Mouse (Mus musculus) stomach, embryonic 14.5 days (tissue): ENCODE measurements around the gene Gipc2. TPM values are rescaled to one million over a fixed set of nuclear protein-coding genes. Genes with fewer than 3 reads are reported as not detected.

Experiments
- ATAC-seq: fragments of 200-750 bp; cut with Nextera tagmentation; 2 replicates; pipeline ENCODE4 v1.8.0; 2017; ENCODE audit warnings: low read depth, moderate TSS enrichment; ENCODE audit not compliant: insufficient number of reproducible peaks, insufficient read depth, low FRiP score
- H3K27ac ChIP-seq: fragments of 300-500 bp; sonication (generic); 2 replicates; pipeline ENCODE4 v1.5.1; 2014; ENCODE audit warnings: mild to moderate bottlenecking, low read length, moderate library complexity, mixed read lengths
- H3K27me3 ChIP-seq: fragments of 300-500 bp; sonication (generic); 2 replicates; pipeline ENCODE4 v1.6.1; 2014; ENCODE audit warnings: low read length, control low read depth, mixed read lengths; ENCODE audit not compliant: control insufficient read depth, insufficient read depth
- H3K36me3 ChIP-seq: fragments of 300-500 bp; sonication (generic); 2 replicates; pipeline ENCODE4 v1.6.1; 2014; ENCODE audit warnings: mild to moderate bottlenecking, control low read depth, low read length, moderate library complexity, mixed read lengths; ENCODE audit not compliant: control insufficient read depth, insufficient read depth
- H3K4me1 ChIP-seq: fragments of 300-500 bp; sonication (generic); 2 replicates; pipeline ENCODE4 v1.6.1; 2014; ENCODE audit warnings: low read length, control low read depth, mixed read lengths; ENCODE audit not compliant: control insufficient read depth, insufficient read depth
- H3K4me2 ChIP-seq: fragments of 300-500 bp; sonication (generic); replicated peaks from 2 replicates; pipeline ENCODE4 v1.6.1; 2014; ENCODE audit warnings: low read depth, low read length, control low read depth
- H3K4me3 ChIP-seq: fragments of 300-500 bp; sonication (generic); 2 replicates; pipeline ENCODE4 v1.5.1; 2014; ENCODE audit warnings: low read depth, low read length, control low read depth
- H3K9ac ChIP-seq: fragments of 300-500 bp; sonication (generic); replicated peaks from 2 replicates; pipeline ENCODE4 v1.6.1; 2014; ENCODE audit warnings: low read depth, mild to moderate bottlenecking, control low read depth, low read length, moderate library complexity, mixed read lengths
- H3K9me3 ChIP-seq: fragments of 300-500 bp; sonication (generic); 2 replicates; pipeline ENCODE4 v1.6.1; 2016; ENCODE audit warnings: low read depth, low read length, control low read depth; ENCODE audit not compliant: control insufficient read depth
- WGBS: fragments of 180-500 bp; shearing (Covaris S2); extraction: QIAGEN DNeasy Blood & Tissue Kit; methylation state at CpG from one replicate; pipeline ENCODE4 v1.1.7; 2014; 5-methylcytosine and 5-hydroxymethylcytosine counted together
- polyA plus RNA-seq: library from polyadenylated mRNA; unstranded; fragments of >200 nt; fragmentation: Nextera tagmentation; extraction: Ambion mirVana; gene quantifications from 2 replicates; pipeline ENCODE4 v1.2.1, GENCODE M21; 2014

Gene Gipc2
- polyA plus RNA-seq, 1 experiment from 2014 or later = 43.8 TPM

DNA sequence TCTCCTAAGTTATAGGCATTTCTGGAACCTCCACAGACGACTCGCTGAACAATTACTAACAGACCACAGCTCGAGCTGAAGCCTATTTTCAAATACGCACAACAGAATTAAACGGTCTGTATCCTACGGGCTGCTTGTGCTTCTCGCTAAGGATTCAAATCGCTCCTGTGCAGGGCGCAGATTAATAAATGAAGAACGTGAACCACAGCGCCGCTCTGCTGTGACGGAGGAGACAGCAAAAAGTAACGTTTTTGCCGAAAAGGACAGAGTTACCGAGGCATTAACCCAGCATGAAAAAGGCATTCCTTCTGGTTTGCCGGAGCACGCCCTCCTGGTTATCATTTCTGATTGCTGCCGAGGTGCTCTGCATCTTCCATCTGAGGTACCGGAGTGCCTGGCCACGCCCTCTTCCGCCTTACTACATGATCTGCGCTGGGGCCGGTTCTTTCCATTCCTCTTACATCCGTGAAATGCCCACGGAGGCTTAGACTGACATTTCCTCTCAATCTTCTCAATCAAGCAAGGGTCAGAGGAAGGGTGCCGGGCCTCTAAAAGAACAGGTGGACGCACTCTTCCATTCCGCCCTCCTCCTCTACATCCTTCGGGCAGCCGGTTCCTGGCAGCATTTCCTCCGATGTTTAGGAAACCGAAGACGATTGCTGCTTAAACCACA is 73.5 kb downstream of the Gipc2 start:
- ATAC-seq = no peak
- 46% methylated on average over 34 of the region's 34 CpGs for WGBS
- Histone ChIP-seq H3K27me3 (no peaks in the 10 kb centered on the region), H3K9ac (no peak overlapping the region), H3K4me2 (peak overlapping the region; percentile 12), H3K27ac (no peak overlapping the region), H3K36me3 (no peaks in the 10 kb centered on the region), H3K4me1 (no peaks in the 10 kb centered on the region), H3K4me3 (peak overlapping the region; percentile 12), H3K9me3 (no peaks in the 10 kb centered on the region)

DNA sequence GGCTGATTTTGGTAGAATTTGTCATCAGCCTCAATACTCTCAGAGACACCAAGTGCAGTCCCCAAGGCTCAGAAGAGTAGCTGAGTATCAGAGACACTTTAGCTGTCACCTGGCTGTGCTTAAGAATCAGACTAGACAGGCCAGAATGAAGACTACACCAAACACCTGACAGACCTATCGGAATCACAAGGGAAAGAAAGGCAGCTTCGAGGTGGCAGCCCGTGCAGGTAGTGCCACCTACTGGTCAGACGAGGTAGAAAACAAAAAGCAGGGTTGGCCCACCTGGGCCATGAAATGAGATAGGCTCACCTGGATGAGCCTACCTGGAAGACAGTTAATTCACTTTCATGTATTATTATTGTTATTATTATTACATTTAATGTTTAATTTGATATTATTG is 76.9 kb downstream of the Gipc2 start:
- Histone ChIP-seq H3K9me3 (no peaks in the 10 kb centered on the region), H3K36me3 (no peaks in the 10 kb centered on the region), H3K4me1 (no peaks in the 10 kb centered on the region), H3K4me3 (no peak overlapping the region), H3K27ac (no peak overlapping the region), H3K9ac (no peak overlapping the region), H3K4me2 (no peak overlapping the region), H3K27me3 (no peaks in the 10 kb centered on the region)
- ATAC-seq = 0 out of 2 replicates have a peak, but pooled peaks have one; percentile 50
- WGBS = 4% methylated on average over 4 of the region's 4 CpGs

DNA sequence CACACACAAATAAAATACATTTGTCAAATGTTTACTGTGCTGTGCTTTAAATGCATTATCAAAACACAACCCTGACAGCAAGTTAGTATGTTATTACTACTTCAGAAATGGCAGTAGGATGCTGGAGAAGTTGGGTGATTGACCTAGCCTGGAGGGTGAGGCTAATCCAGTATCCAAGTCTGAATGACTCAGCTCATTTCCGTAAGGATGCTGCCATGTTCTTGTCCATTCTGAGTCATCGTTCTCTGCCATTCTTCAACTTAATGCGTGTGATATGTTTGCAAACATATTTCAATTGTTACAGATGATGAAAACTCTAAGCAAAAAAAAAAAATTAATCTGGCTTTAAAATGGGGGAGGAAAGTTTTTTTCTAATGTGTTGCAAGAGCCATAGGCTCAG is 84.6 kb downstream of the Gipc2 start:
- H3K9ac ChIP-seq = no peak overlapping the region
- WGBS = 86% methylated on average over 3 of the region's 3 CpGs
- no peaks in the 10 kb centered on the region for H3K27me3 ChIP-seq
- no peak overlapping the region for H3K4me2 ChIP-seq
- no peaks in the 10 kb centered on the region for H3K36me3 ChIP-seq
- H3K4me3 ChIP-seq = no peak overlapping the region
- H3K4me1 ChIP-seq = no peaks in the 10 kb centered on the region
- no peak overlapping the region for H3K27ac ChIP-seq
- H3K9me3 ChIP-seq = no peaks in the 10 kb centered on the region
- no peak for ATAC-seq

DNA sequence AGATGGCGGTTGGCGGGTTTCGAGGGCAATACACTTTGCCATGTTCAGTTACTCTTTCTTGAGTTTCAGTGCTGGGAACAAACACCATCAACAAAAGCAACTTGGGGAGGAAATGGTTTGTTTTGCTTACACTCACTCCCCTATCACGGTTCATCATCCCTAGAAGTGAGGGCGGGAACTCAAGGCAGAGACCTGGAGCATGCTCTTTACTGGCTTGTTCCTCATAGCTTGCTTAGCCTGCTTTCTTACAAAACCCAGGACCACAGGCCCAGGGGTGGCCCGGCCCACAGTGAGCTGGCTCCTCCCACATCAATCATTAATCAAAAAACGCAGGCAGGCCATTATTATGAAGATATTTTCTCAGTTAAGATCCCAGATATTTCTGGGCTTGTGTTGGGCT is 89.9 kb downstream of the Gipc2 start:
- H3K27ac ChIP-seq = no peak overlapping the region
- no peak for ATAC-seq
- WGBS = 75% methylated on average over 7 of the region's 7 CpGs

DNA sequence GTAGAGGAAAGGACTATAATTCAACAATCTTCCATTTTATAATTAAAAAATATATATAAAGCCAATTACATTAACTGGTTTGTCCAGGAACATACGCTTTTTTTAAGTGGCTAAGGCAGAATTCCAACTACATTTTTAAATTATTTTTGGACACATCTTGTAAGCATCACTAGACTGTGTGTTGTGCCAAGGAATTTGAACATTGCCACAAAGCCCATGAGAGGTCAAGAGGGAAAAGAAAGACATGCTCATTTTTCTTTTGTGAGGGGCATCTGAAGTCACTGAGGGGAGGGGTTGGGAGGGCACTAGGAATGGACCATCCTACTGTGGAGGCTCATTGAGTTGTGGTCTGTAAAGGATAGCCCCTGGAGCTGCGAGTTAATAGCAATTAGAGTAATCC is 97.0 kb downstream of the Gipc2 start:
- Histone ChIP-seq H3K9me3 (no peaks in the 10 kb centered on the region), H3K4me2 (no peak overlapping the region), H3K4me3 (no peak overlapping the region), H3K36me3 (no peaks in the 10 kb centered on the region), H3K27me3 (no peaks in the 10 kb centered on the region), H3K27ac (no peak overlapping the region), H3K4me1 (no peaks in the 10 kb centered on the region), H3K9ac (no peak overlapping the region)
- no peak for ATAC-seq
- WGBS = 76% methylated on average over 2 of the region's 2 CpGs

More for the DNA sequence above, 89.9 kb downstream of the Gipc2 start:
- Histone ChIP-seq H3K4me2 (no peak overlapping the region), H3K27me3 (no peaks in the 10 kb centered on the region), H3K9me3 (no peaks in the 10 kb centered on the region), H3K36me3 (no peaks in the 10 kb centered on the region), H3K4me3 (no peak overlapping the region), H3K4me1 (peaks cover 9% of the 10 kb centered on the region; the same call in 1 of the 2 replicates), H3K9ac (no peak overlapping the region)

DNA sequence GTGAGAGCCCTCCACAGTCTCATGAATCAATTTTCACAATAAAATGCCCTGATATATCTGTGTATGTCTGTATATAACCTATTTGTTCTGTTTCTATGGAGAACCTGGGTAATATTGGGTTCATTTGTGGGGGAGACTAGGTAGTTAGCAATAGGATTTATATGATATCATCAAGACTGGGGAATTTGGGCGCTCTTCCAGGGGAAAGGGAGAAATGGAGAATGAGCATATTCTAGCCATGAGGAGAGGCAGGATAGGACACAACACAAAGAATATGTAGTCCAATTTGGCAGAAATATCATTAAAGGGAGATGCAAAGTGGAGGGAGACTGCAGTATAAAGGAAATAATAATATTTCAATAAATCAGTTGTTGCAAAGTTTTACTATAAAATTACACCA is 97.7 kb downstream of the Gipc2 start:
- H3K9me3 ChIP-seq = no peaks in the 10 kb centered on the region
- 91% methylated on average over 1 of the region's 1 CpGs for WGBS
- H3K27me3 ChIP-seq = no peaks in the 10 kb centered on the region
- H3K4me3 ChIP-seq = no peak overlapping the region
- no peak overlapping the region for H3K4me2 ChIP-seq
- H3K4me1 ChIP-seq = no peaks in the 10 kb centered on the region
- H3K27ac ChIP-seq = no peak overlapping the region
- no peak for ATAC-seq
- H3K36me3 ChIP-seq = no peaks in the 10 kb centered on the region
- H3K9ac ChIP-seq = no peak overlapping the region

DNA sequence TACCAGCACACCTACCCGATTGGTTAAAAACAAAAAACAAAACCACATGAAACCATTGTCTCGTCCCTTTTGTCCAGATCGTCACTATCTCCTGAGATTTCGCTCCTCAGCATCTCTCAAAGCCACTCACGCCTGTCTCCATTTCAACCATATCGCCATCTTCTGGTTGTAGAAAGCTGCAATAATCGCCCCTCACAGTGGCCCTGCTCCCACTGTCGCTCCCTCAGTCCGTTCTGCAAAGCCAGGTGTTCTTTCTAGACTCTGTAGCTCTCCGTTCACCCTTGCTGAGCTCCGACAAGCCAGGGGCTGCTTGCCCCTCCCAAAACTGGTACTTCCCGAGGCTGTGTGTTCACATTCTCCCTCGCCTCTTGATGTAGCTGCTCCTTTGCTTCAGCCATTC is 99.3 kb downstream of the Gipc2 start:
- H3K27me3 ChIP-seq = no peaks in the 10 kb centered on the region
- WGBS = 26% methylated on average over 13 of the region's 13 CpGs
- peak overlapping the region; percentile 19; the same call in 1 of the 2 replicates for H3K4me2 ChIP-seq
- H3K36me3 ChIP-seq = no peaks in the 10 kb centered on the region
- no peak overlapping the region for H3K4me3 ChIP-seq
- no peaks in the 10 kb centered on the region for H3K4me1 ChIP-seq
- H3K9me3 ChIP-seq = no peaks in the 10 kb centered on the region
- ATAC-seq = no peak
- H3K9ac ChIP-seq = no peak overlapping the region
- H3K27ac ChIP-seq = no peak overlapping the region

DNA sequence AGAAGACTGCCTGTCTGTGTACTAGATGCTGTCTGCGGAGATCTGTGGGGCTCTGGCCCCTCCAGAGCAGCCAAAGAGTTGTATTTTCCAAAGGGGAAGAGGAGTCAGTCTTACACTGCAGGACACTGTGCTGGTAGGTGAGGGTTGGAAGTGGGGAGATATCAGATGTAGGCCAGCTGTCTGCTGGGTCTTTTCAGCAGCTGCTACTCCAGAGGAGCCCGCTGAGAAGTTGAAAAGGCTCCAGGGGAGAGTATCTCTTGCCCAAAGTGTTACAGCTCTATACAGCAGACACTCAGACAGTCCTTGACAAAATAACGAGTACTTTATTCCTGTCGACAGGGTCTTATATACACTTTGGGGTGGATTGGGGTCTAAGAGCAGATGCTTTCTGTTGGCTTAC is 100.2 kb downstream of the Gipc2 start:
- Histone ChIP-seq H3K36me3 (no peaks in the 10 kb centered on the region), H3K4me3 (no peak overlapping the region), H3K4me1 (no peaks in the 10 kb centered on the region), H3K27ac (no peak overlapping the region), H3K9ac (no peak overlapping the region), H3K27me3 (no peaks in the 10 kb centered on the region), H3K4me2 (no peak overlapping the region), H3K9me3 (no peaks in the 10 kb centered on the region)
- no peak for ATAC-seq
- WGBS = 62% methylated on average over 4 of the region's 4 CpGs

DNA sequence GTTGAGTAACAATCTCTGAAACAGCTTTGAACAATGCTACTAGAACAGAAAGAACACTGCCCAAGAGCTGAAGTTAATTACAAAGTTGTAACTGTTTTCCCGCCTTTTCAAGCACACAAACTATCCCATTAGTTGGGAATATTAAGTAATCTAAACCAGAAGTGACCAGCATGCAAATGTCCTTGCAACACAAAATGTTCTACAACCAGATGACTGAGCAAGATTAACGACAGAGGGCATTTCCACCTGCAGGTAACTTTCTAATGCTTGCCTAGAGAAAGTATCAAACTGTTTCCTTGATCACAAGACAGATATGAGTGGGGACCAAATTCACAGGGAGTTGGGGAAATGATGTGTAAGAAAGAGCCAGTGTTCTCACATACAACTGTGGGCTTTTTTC is 101.9 kb downstream of the Gipc2 start:
- 88% methylated on average over 2 of the region's 2 CpGs for WGBS
- Histone ChIP-seq H3K9me3 (no peaks in the 10 kb centered on the region), H3K36me3 (no peaks in the 10 kb centered on the region), H3K4me3 (no peak overlapping the region), H3K9ac (no peak overlapping the region), H3K27me3 (no peaks in the 10 kb centered on the region), H3K27ac (no peak overlapping the region), H3K4me1 (no peaks in the 10 kb centered on the region), H3K4me2 (no peak overlapping the region)
- ATAC-seq = no peak
